Mouse (Mus musculus): ENCODE results near the gene Dcpp2.
"Not testable (repeated sequence)": the region's sequence is repeated elsewhere in the genome, so short reads cannot be mapped to it uniquely, and the experiment has no call there.

Dcpp2 gene

DNA sequence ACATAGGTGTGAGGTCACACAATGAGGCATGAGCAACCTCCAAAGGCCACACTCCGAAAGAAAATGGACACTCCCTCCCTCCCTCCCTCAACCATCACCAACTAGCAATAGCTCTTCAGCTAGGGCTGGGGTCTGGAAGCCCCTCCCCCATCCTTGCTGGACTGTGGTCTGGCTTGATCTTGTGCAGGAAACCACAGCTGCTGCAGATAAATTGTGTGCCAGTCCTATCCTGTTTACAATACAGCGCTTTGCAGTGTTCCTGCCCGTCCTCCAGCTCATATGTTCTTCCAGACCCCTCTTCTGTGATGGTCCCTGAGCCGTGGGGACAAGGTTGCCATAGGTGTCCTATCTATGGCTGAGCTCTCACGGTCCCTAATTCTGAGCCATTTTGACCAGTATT is 50.5 kb downstream of the Dcpp2 start:
- no peak for DNase-seq (ENCODE audit: low spot score)

DNA sequence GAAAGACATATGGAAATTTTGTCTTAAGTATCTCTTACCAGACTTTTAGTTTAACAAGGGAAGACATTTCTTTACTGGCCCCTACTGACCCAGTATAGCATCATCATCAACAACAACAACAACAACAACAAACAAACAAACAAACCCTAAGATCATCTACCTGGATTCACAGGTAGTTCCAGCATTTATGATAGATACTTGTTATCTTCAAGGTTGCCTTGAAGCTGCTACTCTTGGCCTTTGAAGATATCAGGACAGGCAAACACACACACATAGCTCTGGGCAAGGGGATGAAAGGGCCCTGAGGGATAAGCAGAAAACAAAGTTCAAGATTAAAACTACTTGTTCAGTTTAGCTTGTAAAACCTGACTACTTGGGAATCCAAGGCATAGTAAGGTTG is 60.7 kb downstream of the Dcpp2 start, which contains the start of gene Sbp:
Sbp (plus strand) TSS at position 301 of the 400 bp plus-strand sequence.
- DNase-seq (ENCODE audit: low spot score) = no peak

DNA sequence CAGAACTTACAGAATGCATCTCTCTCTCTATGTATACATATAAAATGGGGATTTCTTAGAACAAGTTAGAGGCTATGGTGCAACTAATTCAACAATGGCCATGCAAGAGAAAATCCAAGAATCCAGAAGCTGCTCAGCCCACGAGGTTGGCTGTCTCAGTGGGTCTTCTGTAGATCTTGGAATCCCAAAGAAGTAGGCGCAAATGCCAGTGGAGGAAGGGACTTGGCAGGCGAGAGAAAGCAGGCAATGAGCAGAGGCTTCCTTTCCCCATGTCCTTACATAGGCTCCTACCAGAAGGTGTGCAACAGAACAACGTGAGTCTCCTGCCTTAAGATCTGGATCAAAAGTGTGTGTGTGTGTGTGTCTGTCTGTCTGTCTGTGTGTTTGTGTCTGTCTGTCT is 66.8 kb downstream of the Dcpp2 start:
- not testable (repeated sequence) for DNase-seq (ENCODE audit: low spot score)

DNA sequence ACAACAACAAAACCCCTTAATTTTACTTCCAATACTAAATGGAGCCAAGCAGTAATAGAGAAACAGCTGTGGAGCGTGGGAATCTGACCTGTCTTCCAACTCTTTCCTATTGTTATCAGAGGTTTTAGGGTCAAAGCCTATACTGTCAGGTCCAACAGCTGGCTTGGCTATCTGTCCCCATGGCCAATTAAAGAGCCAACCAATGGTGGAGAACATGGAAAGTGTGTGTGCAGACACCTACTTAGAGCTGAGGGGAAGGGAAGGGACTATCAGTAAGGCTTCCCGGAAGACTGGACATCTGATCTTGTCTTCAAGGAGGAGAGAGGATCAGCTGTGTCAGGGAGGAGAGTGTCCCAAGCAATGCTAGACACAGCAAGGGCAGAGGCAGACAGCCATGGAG is 68.4 kb downstream of the Dcpp2 start:
- DNase-seq (ENCODE audit: low spot score) = no peak

Data from lung, postnatal 25 days (tissue).